Mouse (Mus musculus) CD8-positive naive resting alpha-beta T cell, adult 2 months (primary cell): ENCODE data around the gene Timm22.

Source experiments
- DNase-seq, 2 experiments: peaks; one replicate each; pipeline ENCODE4 v3.0.0; 2022; ENCODE audit warnings: low read depth in 2 of 2, low spot score in 2 of 2

The Timm22 gene

GRCm38 (mm10) chr11:76388711-76389110, 18.0 kb upstream of the Timm22 start:
- no peak for DNase-seq

DNA sequence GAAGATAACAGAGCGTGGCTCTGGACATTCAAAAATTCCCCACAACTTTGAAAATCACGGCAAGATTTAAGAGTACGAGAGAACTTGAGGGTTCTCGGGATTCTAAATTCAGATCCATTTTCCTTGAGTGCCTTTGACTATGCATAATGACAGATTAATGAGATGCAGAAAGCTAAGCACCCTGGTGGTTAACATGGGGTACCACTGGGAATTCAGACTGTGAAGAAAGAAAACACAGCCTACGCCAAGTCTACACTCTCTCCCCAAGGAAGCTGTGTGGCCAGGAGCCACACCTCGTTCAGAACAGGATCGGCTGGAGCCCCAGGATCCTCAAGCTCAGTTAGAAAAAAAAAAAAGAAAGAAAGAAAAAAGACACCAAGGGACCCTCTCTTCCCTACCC, 14.2 kb upstream of the Timm22 start:
- no peak for DNase-seq

GRCm38 (mm10) chr11:76392996-76393395, 13.8 kb upstream of the Timm22 start:
- no peak for DNase-seq

DNA sequence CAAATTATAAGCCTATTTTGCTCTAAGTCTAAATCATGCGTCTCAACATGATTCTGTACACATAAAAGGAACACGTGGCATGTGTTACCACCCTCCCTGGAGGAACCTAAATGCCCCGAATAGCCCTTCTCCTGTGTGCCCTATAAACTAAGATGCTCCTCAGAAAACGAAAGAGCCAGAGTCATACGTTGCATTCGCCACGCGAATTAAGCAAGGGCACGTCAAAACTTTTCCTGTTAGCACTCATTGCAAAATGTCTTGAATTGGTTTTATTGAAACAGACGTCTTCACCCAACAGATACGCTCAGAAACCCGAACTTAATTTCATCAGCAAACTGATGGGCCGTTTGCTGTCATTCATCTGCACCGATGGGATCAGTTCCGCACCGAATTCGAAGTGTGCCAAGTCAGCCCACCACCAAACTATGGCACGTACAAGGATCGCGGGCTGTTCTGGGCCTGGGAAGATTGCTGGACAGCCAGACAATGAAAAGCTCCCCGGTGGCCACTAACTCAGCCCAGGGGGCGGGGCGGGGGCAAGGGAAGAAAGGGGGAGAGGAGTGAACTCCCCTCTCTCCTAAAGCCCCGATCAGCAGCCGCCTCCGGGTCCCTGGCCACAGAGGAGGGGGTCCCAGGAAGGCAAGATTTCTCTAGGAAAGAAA, 9.0 kb upstream of the Timm22 start:
- DNase-seq, result peak in 1 of 2 experiments; percentile 10

DNA sequence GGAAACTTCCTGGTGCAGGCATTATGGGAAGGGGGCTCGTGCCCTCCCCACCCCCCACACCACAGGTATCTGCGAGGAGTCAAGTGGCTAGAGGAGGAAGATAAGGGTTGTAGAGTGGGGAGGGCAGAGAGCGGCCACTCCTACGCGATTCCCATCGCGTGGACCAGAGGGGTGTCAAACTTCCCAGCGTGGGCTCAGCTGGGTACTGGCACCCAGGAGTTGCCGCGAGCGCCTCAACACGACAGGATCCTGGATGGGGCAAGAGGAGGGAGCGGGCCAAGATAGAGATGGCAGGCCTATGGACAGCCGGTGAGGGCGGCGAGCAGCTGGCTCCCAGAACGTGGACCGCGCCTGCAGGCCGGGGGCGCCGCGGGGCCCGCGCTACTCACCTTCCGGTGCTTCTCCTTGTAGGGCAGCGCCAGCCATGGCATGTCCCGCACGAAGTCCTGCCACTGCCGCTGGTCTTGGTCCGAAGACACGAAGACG, 8.4 kb upstream of the Timm22 start:
- no peak for DNase-seq

DNA sequence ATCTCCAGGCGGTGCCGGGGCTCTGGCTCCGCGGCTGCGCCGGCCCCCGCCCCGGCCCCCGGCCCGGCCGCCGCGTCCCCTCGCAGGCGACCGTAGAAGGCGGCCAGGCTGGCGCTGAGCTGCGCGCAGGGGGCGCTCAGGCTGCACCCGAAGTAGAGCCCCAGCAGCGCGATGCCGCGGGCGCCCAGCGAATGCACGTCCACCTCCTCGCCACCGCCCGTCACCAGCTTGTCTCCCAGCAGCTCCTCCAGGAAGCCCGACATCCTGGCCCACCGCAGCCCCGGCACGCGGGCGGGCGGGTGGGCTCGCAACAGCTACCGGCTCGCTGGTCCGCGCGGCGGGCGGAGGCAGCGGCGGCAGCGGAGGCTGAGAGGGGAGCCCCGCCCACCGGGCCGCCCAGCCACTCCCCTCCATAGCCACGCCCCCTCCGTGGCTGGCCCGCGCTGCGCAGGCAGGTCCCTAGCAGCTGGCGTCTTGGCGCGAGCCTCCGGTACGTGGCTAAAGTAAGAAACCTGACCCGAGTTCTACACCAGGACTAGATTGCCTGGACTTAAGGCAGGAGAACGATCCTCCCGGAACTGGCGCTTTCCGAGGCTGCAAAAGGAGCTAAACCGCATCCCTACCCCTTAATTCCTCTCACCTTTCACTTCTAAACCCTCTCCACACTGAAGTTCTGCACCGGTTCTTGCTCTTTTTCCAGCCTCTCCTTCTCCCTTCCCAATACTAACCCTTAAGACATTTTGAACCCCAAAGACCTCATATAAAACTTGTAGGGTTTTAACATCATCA, 7.8 kb upstream of the Timm22 start, which contains the start of gene Nxn:
Nxn (minus strand) TSS at position 343 of the 789 bp plus-strand sequence.
- DNase-seq, result peak; percentile 85 to 92

GRCm38 (mm10) chr11:76399587-76400330, 7.0 kb upstream of the Timm22 start:
- peak in 1 of 2 experiments; percentile 6 for DNase-seq

DNA sequence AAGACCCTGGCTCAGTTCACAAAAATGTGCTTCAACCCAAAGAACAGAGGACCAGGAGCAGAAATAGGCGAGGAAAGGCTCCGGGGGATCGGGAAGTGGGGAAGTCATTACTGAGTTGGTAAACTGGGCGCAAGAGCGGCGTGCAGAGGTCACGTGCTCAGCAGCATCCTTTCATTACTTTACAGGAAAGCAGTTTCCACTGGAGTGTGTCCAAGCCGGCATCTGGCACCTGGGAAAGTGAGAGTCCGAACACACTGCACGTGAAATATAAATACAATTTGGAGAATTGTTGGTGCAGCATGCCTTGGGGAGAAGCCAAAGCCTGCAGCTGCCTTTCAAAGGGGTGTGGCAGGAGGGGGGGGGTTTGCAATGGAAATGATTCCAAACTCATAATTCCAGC, 5.4 kb upstream of the Timm22 start:
- no peak for DNase-seq

DNA sequence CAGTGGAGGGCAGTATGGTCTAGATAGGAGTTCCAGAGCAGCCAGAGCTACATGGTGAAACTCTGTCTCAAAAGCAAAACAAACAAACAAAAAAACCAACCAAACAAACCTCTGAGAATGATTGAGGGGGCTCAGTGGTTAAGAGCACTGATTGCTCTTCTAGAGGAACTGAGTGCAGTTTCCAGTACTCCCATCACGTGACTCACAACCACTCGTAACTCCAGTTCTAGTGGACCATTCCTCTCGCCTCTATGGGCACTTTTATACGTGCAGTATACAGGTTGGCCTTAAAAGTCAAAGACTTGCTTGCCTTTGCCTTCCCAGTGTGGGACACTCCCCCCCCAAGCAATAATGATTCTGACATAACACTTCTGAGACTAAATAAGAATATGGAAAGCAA, 1.6 kb upstream of the Timm22 start:
- no peak for DNase-seq

GRCm38 (mm10) chr11:76405626-76406264, 1.0 kb upstream of the Timm22 start:
- DNase-seq, result peak; percentile 25 to 31

DNA sequence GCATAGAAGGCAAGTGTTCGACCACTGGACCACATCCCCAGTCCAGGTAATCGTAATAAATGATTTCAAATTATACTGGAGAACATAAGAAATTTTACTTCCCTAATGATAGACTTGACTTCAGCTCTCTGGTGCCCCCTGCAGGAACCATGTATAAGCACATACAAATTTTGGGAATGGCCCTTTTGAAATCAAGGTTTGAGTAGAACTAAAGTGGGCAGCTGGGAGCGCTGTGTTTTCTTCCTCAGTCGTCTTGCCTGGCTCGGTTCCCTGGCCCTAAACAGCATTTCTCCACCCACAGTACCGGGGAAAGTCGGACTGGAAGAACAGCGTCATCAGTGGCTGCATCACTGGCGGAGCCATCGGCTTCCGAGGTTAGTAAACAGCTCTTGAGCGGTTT, 4.1 kb downstream of the Timm22 start:
- DNase-seq, result peak; percentile 49 to 66

DNA sequence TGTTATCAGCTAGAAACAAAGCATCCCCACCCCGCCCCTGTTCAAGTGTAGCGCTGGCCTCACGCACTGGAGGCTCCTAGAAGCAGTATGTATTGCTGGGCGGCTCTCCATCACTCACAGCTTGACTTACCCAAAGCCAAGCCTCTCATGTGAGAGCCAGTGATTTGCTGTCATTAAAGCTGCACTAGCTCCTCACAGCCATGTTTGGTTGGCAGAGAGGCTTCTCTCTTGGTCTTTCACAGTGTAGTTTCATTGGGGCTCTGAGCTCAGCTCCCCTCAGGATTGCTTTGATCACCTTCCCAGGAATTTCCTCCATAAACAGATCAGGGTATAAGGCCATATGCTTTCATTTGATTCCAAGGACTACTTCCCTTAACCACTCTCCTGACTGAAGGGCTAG, 6.5 kb downstream of the Timm22 start:
- no peak for DNase-seq

- no peak for DNase-seq
Observed at GRCm38 (mm10) chr11:76415001-76415400, 8.2 kb downstream of the Timm22 start.

- no peak for DNase-seq
Observed at GRCm38 (mm10) chr11:76415985-76416384, 9.2 kb downstream of the Timm22 start.

DNA sequence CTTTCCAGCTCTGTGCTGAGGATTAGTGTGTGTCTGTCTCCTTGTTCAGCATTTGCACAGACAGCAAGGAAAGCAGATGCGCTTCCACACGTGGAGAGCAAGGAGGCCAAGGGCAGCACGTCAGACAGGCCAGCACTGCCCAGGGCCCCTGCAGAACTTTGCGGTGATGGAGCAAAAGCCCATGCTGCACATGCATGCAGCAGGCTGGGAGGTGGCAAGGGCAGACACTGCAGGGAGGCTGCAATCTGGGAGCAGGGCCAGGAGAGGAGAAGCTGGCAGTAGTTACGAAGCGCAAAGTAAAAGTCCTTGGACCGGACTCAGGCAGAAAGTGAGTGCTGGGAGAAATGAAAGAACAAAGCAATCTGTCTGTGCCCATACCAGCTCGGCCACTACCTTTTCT, 11.7 kb downstream of the Timm22 start:
- no peak for DNase-seq

DNA sequence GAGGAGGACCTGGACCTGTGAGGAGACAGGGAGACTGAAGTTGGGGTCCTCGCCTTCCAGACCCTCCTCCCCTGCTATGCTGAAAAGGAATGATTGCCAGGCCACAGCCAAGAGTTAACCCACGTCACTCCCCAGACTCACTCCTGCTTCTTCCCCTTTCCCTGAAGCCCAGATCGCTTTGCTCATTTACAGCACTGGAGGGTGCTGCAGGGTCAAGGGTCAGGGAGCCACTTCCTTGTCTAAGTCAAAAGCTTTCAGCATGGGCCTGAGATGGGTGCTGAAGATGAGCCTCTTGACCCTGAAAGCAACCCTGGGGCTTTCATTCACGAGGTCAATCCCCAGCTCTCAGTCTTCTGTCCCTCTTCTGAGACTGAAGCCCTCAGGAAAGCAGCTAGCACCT, 12.4 kb downstream of the Timm22 start:
- DNase-seq, result no peak

DNA sequence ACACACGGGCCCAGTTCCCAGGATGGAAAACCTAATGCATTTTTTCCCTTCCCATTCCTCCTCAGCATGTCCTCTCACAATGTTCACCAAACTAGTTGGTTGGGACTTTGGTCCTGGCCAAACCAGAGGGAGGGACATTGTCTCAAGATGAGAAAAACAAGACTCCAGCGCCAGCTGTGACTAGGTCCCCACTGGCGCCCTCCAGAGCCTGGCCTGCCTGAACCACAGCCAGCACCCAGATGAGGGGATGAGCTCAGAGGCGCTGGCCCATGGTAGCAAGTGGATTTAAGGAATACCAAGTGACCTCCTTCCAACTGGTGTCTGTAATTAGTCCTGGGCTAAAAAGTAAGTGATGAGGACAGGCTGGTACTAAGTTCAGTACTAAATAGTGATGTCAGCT, 14.1 kb downstream of the Timm22 start:
- no peak for DNase-seq

DNA sequence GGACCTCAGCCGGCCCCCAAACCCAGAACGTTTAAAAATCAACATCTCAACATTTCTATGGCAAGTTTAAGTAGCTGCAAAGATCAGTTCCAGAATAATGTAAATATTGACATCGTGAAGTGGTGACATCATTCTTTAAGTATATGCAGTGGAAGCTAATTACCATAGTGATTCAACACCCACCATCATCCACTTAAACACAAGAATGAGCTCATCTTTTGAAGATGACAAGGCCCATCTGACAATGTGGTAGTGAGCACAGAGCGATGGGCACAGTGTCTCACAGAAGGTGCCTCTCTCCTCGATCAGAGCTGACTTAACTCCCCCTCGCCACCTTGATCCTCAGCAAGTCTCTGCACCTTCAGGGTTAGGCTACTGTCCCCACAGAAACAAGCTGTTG, 19.0 kb downstream of the Timm22 start:
- DNase-seq, result no peak

DNA sequence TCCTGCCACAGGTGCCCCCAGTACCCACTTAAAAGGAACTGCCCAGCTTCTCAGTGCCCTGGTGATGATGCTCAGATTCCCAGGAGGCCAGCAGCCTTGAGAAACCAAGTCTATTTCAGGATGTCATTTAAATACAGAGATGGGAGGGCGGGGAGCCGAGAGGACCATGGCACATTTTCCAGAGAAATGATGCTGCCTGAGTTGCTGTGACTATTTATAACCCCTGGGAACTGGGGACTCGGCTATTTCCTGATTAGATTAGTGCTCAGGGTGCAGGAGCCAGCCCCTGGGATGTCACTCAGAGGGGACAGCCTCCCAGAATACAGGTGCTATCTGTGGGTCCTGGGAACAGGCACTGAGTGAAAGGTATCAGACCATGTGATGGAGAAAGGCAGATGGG, 21.0 kb downstream of the Timm22 start:
- no peak for DNase-seq

DNA sequence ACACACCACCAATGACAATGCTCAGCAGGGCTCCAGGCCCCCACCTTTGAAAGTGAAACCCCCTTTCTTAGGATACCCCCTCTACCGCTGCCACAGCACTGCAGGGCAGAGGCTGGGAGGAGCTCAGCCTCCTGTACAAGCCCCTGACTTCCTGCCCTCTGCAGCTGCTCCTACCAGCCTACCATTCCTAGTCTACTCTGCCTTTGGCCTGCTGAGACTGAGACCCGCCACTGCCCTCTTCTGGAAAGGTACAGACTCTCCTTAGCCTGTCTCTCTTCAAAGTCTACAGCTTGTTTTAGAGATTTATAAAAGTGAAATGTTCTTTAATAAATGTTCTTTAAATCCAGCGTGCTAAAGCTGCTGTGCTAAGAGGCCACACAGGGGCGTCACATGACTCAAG, 22.3 kb downstream of the Timm22 start:
- peak in 1 of 2 experiments; percentile 12 for DNase-seq

DNA sequence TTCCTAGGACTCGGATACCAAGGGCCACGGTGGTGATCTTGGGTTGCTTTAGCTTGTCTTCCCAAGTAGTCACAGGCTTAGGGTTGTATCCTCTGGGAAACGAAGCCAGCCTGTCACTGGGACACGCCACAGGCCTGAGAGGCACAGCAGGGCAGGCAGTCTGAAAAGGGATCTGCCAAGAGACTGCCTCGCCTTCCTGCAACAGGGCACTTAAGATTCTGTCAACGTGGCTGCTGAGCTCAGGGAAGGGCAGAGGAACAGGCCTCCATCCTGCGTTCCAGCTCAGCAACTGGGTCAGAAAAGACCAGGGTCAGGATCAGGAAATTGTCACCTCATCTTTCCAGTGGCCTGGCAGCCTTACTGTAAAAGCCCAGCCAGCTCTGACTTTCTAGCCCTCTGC, 22.8 kb downstream of the Timm22 start:
- DNase-seq, result no peak
